Mouse (Mus musculus): ENCODE results near the gene Fkbp5.

DNA sequence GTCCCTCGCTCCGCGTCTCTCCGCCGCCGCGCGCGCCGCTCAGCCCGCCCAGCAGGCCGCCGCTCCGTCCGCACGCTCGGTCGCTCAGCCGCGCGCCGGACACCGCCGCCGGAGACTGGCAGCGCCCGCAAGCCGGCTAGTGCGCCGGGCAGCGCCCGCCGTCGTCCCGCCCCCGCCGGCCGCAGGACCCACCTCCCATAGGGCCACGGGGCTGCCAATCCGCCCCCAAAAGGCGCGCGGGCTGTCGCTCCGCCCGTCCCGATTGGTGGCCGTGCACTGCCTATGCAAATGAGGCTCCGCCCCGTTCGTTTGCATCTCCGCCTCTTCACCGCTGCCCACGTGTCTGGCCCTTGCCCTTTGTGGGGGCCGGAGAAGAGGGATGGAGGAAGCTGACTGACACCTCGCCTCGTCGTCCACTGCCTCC, 31.3 kb downstream of the Fkbp5 start:
- TF ChIP-seq POLR2A (IDR thresholded peaks at IDR 0.05; ENCODE audit: extremely low read depth, insufficient read depth, low read length): peak; percentile 89
- no peak for TF ChIP-seq CTCF (IDR thresholded peaks at IDR 0.05; ENCODE audit: low read depth, low read length)

Measured in liver, adult 2 months (tissue).